Mouse (Mus musculus) ovary, postnatal 14 days (tissue): ENCODE data around the gene Cpne4.
A peak's percentile ranks its signal among the peaks of the same experiment; 100 is the strongest.

Source experiments
- DNase-seq: peaks from one replicate; pipeline ENCODE4 v3.0.0; 2022; ENCODE audit warnings: low spot score

The Cpne4 gene

GRCm38 (mm10) chr9:104546986-104547385, at the start of gene Cpne4:
Cpne4 (plus strand) TSS chr9:104547286.
- DNase-seq = no peak

GRCm38 (mm10) chr9:104515187-104515586, 31.9 kb upstream of the Cpne4 start:
- no peak for DNase-seq

DNA sequence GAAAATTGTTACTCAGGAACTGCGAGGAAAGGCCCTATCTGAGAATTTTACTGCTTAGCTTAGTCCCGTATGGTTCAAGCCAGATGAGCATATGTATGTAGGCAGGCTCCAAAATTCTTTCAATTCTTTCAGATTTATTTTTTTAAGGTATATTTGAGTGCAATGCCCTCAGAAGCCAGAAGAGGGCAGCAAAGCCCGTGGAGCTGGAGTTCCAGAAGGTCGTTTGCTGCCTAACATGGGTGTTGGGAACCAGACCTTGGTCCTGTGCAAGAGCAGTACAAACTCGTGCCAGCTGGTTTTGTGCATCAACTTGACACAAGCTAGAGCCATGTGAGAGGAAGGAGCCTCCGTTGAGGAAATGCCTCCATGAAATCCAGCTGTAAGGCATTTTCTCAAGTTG, 11.6 kb upstream of the Cpne4 start:
- no peak for DNase-seq

- no peak for DNase-seq
Observed at GRCm38 (mm10) chr9:104565815-104566214, 18.7 kb downstream of the Cpne4 start.

GRCm38 (mm10) chr9:104566468-104566867, 19.4 kb downstream of the Cpne4 start:
- no peak for DNase-seq

DNA sequence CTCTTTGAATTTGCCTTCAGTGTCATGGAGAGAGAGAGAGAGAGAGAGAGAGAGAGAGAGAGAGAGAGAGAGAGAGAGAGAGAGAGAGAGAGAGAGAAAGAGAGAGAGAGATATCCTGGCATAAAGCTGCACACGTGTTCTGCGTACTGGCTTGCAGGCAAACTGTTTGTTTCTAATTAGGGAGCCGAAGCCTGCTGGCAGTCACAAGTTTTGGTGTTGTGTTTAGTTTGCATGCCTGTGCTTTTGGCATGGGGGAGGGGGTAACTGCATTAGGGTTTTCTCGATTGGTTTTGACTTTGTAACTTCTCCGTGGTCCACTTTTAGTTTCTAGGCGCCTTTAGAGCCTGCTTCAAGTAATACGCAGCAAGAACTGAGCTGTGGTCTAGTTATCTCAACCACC, 20.0 kb downstream of the Cpne4 start:
- DNase-seq = no peak

GRCm38 (mm10) chr9:104569480-104570167, 22.5 kb downstream of the Cpne4 start:
- DNase-seq = peak; percentile 79

- no peak for DNase-seq
Observed at GRCm38 (mm10) chr9:104572856-104573255, 25.8 kb downstream of the Cpne4 start.

- peak; percentile 22 for DNase-seq
Observed at GRCm38 (mm10) chr9:104574476-104574875, 27.4 kb downstream of the Cpne4 start.

DNA sequence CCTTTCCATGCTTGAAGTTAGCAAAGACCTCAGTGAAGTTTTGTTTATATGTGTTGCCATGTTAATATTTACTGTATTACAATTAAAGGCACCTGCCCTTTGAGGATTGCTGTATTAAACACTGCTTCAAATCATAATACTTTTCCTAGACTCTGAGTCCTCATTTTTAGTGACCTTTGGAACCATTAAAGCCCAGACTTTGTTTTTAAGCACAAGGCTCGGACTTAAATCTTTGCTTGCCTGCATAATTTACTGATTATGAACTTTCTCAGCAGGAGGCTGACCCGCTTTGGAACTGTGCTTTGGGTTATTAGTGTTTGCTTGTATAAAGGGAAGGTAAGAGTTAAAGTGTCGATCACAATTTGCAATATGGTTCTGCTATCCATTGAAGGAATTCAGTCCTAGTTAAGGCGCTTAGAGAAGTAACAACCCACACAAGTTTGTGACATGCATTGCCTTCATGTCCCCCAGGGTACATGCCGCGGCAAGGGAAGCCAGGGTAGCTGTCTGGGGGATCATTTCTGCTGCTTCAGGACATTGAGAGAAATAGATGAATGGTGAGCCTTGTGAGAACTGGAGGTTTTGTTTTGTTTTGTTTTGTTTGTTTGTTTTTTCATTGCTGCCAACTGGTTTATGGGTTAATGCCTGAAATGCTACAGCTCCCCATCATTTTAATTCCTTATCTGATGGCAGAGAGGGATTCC, 35.0 kb downstream of the Cpne4 start:
- no peak for DNase-seq

DNA sequence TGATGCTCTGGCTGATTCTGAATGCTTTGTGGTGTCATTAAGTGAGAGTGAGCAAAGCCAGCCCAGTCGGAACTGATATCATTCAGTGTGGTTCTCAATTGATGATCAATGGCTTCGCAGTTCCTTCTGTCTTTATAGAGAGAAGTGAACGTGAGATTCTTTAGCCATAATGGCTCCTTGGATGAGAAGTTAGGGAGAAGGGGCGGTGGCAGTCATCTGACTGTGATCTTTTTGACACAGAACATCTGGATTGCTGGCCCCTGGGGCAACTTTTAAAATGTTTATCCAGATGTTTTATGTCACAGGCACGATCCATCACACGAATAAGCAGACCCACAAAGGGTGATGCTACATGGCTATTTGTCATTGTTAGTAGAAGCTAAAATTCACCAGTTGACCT, 35.6 kb downstream of the Cpne4 start:
- no peak for DNase-seq

DNA sequence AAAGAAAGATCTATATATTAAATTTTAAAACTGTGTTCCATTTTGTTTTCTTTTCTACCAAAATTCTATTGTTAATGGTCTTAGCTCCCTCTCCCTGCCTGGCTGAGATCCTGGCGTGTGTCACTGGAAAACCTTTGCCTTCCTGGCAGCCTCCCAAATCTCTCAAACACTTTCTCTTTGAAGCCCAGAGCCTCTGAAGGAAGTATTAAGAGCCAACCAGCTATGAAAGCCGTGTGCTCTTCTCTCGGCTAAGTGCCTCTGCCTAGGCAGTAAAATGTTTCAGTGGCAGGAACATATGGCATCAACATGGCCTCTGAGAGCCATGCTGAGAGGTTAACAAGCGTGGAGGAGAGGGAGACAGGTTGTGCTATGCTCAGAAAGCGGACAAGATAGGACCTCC, 47.5 kb downstream of the Cpne4 start:
- no peak for DNase-seq

DNA sequence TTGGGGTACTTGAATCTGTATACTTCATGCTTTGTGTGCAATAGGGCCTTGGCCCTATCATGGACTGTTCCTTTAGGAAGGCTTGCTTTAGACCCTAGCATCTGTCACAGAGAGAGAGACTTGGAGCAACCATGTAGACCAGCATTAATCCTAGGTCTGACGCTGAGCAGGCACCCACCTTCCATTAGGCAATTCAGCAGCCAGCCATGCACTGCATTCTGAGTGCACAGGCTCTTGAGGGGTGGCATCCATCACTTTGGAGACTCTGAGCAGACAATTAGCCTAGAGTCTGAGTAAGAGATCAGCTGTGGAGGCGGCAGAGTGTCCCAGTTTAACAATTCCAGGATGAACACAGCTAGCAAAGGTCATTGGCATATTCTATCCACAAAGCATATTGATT, 47.9 kb downstream of the Cpne4 start:
- no peak for DNase-seq

DNA sequence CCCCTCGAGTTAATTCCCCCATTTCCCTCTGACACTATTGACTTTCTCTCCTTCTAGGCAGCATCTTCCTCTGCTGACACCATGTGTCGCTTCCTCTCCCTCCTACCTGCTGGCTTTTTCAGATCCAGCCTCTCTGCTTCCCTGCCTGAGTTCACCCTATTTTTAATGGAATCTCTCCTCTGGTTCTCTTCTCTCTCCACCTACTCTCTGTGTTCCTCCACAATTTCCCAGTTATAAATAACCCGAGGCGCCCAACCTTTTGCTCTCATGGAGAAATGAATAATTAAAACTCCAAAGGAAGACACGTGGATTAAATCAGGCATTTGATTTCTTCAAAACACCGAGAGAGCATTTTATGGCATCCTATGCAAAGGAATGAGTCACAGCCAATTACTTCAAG, 65.4 kb downstream of the Cpne4 start:
- no peak for DNase-seq

GRCm38 (mm10) chr9:104616691-104617090, 69.6 kb downstream of the Cpne4 start:
- DNase-seq = no peak

GRCm38 (mm10) chr9:104623564-104623963, 76.5 kb downstream of the Cpne4 start:
- no peak for DNase-seq

DNA sequence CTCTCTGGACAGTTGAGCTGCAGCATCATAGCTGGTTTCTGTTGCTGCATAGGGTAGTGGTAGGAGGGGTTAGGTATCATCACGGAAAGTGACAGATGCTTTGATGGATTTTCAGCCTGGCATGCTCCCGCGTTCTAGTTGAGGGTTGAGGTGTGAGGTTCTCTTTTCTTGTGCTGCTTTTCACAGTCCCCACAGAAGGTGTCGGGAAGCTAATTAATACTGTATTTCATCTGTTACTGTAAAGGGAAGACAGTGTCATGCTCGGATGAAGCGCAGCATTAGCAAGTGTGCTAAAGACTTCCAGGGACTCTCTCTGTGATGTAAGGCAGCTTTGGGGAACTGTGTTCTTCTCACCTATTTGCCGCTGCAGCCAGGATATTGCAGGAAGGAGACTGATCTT, 80.7 kb downstream of the Cpne4 start:
- no peak for DNase-seq

DNA sequence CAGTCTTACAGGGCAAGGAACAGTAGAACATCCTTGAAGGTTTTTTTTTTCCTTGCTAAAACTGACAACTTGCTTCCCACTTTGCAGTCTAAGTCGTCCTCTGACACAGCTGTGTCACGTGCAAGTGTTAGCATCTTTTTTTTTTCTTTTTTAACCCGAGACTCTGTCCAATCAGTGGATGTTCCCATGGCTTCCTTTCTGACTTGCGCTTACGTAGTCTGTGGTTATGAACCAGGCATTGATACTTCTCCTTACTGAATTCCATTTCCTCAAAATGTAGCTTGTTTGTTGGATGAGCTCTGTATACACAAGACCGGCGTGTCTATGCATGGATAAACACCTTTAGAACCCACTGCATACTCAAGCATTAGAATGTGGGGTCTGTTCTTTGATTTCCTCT, 82.2 kb downstream of the Cpne4 start:
- no peak for DNase-seq

GRCm38 (mm10) chr9:104646348-104646994, 99.4 kb downstream of the Cpne4 start:
- no peak for DNase-seq

GRCm38 (mm10) chr9:104652691-104653261, 105.7 kb downstream of the Cpne4 start:
- no peak for DNase-seq

GRCm38 (mm10) chr9:104659758-104660157, 112.7 kb downstream of the Cpne4 start:
- peak; percentile 4 for DNase-seq

DNA sequence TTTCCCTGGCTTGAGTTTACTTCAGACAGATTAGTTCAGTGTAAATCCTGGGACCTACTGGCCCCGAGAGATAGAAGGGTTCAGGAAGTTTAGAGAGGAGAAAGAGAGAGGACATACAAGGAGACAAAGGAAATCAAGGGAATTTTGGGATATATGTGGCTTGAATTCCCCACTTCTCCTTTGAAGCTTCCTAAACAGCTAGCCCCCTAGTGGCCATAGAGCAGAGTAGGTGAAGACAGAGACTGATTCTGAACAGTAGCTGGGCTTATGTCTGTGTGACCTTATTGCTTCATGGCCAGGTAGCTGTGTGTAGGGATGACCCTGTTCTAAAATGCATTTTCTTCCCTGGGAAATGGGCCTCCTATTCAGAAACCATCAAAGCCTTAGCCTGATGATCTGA, 129.6 kb downstream of the Cpne4 start:
- no peak for DNase-seq

DNA sequence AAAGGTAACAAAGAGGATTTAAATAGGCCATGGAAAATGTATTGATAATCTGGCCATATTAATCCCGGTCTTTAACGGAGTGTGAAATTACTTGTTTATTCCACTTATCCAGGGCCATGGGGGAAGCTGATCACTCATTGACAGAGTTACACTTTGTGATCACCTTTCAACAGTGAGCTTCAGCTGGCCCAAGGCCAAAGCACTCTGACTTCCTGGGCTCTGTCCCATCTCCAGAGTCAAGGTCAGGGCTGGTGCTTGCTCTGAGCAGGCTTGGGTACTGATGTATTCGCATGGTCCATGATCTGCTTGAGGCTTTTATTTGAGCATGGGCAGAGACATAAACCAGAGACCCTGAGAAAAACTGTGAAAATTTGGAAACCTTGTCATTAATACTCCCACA, 131.5 kb downstream of the Cpne4 start:
- DNase-seq = no peak
